Mouse (Mus musculus) heart, postnatal 25 days (tissue): ENCODE results near the gene Lmna. TPM values are rescaled to one million over a fixed set of nuclear protein-coding genes. Genes with fewer than 3 reads are reported as not detected.

Source experiments
- microRNA-seq: library from miRNA; unstranded; fragments of <30 nt; microRNA quantifications from one replicate; pipeline ENCODE4 v1.2.0, GENCODE M21; 2022
- total RNA-seq, 2 experiments: library from RNA; stranded (reverse); gene quantifications; 2 replicates each; pipeline ENCODE4 v1.2.3; 2021

Lmna gene
- total RNA-seq, 2 experiments from 2014 or later: 121 to 132 TPM

Small RNA genes within 50 kb of the gene (microRNA-seq; reads per million reads assigned to microRNA genes)
- not detected for gene Mir1905
- not detected for gene Mir7011

Other genes starting within 250 kb of the Lmna start
- under 1 TPM in 1 of 2 experiments, not detected in 1; 0.22 TPM for gene Gm38392, start 222.7 kb downstream of the Lmna start, total RNA-seq
- gene Tsacc, start 213.0 kb downstream of the Lmna start, total RNA-seq: 1 to 10 TPM; 4.8 to 5.4 TPM
- 100 to 1,000 TPM; 184 to 199 TPM for gene Cct3, start 212.8 kb downstream of the Lmna start, total RNA-seq
- 10 to 100 TPM; 71.9 to 79.7 TPM for gene Glmp, start 184.9 kb downstream of the Lmna start, total RNA-seq
- gene Tmem79, start 173.8 kb downstream of the Lmna start, total RNA-seq: 1 to 10 TPM; 1.8 to 2.2 TPM
- 10 to 100 TPM; 42.9 to 45.5 TPM for gene Smg5, start 173.7 kb downstream of the Lmna start, total RNA-seq
- gene Paqr6, start 145.4 kb downstream of the Lmna start, total RNA-seq: under 1 TPM; 0.39 to 0.42 TPM
- gene Bglap3, start 137.2 kb downstream of the Lmna start, total RNA-seq: not detected
- not detected for gene Bglap2, start 131.3 kb downstream of the Lmna start, total RNA-seq
- not detected for gene Bglap, start 125.5 kb downstream of the Lmna start, total RNA-seq
- 10 to 100 TPM; 19.1 to 20.5 TPM for gene Pmf1, start 99.6 kb downstream of the Lmna start, total RNA-seq
- 10 to 100 TPM; 11.2 to 13.2 TPM for gene Slc25a44, start 84.8 kb downstream of the Lmna start, total RNA-seq
- 1 to 10 TPM; 1.9 to 3.7 TPM for gene Sema4a, start 48.8 kb downstream of the Lmna start, total RNA-seq
- under 1 TPM; 0.39 to 0.61 TPM for gene Mex3a, start 22.4 kb upstream of the Lmna start, total RNA-seq
- not detected for gene Rab25, start 38.3 kb upstream of the Lmna start, total RNA-seq
- 10 to 100 TPM; 84.2 to 92.5 TPM for gene Lamtor2, start 43.1 kb upstream of the Lmna start, total RNA-seq
- 10 to 100 TPM; 67.4 to 71.2 TPM for gene Ubqln4, start 43.8 kb upstream of the Lmna start, total RNA-seq
- 10 to 100 TPM; 80.7 to 93.3 TPM for gene Ssr2, start 65.9 kb upstream of the Lmna start, total RNA-seq
- gene Arhgef2, start 96.0 kb upstream of the Lmna start, total RNA-seq: 10 to 100 TPM; 42.6 to 51.8 TPM
- gene Rxfp4, start 143.2 kb upstream of the Lmna start, total RNA-seq: not detected
- 10 to 100 TPM; 27.1 to 28.8 TPM for gene Khdc4, start 175.8 kb upstream of the Lmna start, total RNA-seq
- 10 to 100 TPM; 71.7 to 76.2 TPM for gene Rit1, start 206.9 kb upstream of the Lmna start, total RNA-seq